Mouse (Mus musculus): Measurements from ENCODE around the gene D430041D05Rik. TPM values are rescaled to one million over a fixed set of nuclear protein-coding genes. Genes with fewer than 3 reads are reported as not detected.

The D430041D05Rik gene
- total RNA-seq, 1 experiment, result 0.54 TPM

- TF ChIP-seq ZNF384 (IDR thresholded peaks at IDR 0.05; ENCODE audit: low read depth, low read length), result no peak
- no peak for TF ChIP-seq ZC3H11A (IDR thresholded peaks at IDR 0.05; ENCODE audit: borderline replicate concordance, low read depth, low read length)
- TF ChIP-seq CHD2 (IDR thresholded peaks at IDR 0.05; ENCODE audit: low read depth, low read length), result no peak
- TF ChIP-seq MAFK (IDR thresholded peaks at IDR 0.05; ENCODE audit: insufficient read depth, low read depth, low read length), result no peak
- no peak for TF ChIP-seq HCFC1 (IDR thresholded peaks at IDR 0.05; ENCODE audit: borderline replicate concordance, insufficient read depth, low read length)
- Histone ChIP-seq H3K9ac (ENCODE audit: insufficient read depth, low read depth, low read length, poor library complexity, severe bottlenecking) (peak overlapping the region; percentile 70; the same call in 1 of the 2 replicates), H3K4me1 (ENCODE audit: control insufficient read depth in 2 of 2, insufficient read depth in 2 of 2, low read length in 2 of 2, poor library complexity in 1 of 2) (peaks cover 3 to 6% of the 10 kb centered on the region in 2 experiments; a peak in 2 of 4 replicates), H3K9me3 (ENCODE audit: control insufficient read depth, insufficient read depth, low read depth, low read length) (0 out of 2 replicates have a peak, but pooled peaks cover 6% of the 10 kb centered on the region), H3K36me3 (ENCODE audit: control insufficient read depth, insufficient read depth, low read length, poor library complexity, severe bottlenecking) (no peaks in the 10 kb centered on the region), H3K4me3 (ENCODE audit: insufficient read depth in 1 of 2, low read depth in 1 of 2, low read length in 2 of 2, poor library complexity in 1 of 2, severe bottlenecking in 1 of 2) (peak overlapping the region; percentile 55 to 61), H3K27ac (ENCODE audit: insufficient read depth, low read depth, low read length, poor library complexity, severe bottlenecking) (peak overlapping the region; percentile 49)
- DNase-seq (ENCODE audit: low read depth, low spot score), result no peak
- in situ Hi-C loops (cut with MboI; ENCODE audit: low sequenced_read_pairs in 2 of 2, unreplicated experiment in 2 of 2), result no loop called here
Measured at GRCm38 (mm10) chr2:104096256-104096655, 314.6 kb downstream of the D430041D05Rik start.

GRCm38 (mm10) chr2:104095741-104096213, 315.0 kb downstream of the D430041D05Rik start, which contains the start of gene Cd59a:
Cd59a (plus strand) TSS chr2:104095801.
- in situ Hi-C loops (cut with MboI; ENCODE audit: low sequenced_read_pairs in 2 of 2, unreplicated experiment in 2 of 2), result no loop called here
- TF ChIP-seq MAFK (IDR thresholded peaks at IDR 0.05; ENCODE audit: insufficient read depth, low read depth, low read length), result no peak
- Histone ChIP-seq H3K27ac (ENCODE audit: insufficient read depth, low read depth, low read length, poor library complexity, severe bottlenecking) (peak within 1 kb of the TSS; percentile 49), H3K4me3 (ENCODE audit: insufficient read depth in 1 of 2, low read depth in 1 of 2, low read length in 2 of 2, poor library complexity in 1 of 2, severe bottlenecking in 1 of 2) (peak within 1 kb of the TSS; percentile 55 to 61), H3K36me3 (ENCODE audit: control insufficient read depth, insufficient read depth, low read length, poor library complexity, severe bottlenecking) (no peaks in the 10 kb centered on the region), H3K9ac (ENCODE audit: insufficient read depth, low read depth, low read length, poor library complexity, severe bottlenecking) (peak within 1 kb of the TSS; percentile 70), H3K4me1 (ENCODE audit: control insufficient read depth in 2 of 2, insufficient read depth in 2 of 2, low read length in 2 of 2, poor library complexity in 1 of 2) (peaks cover 3 to 6% of the 10 kb centered on the region in 2 experiments; a peak in 2 of 4 replicates), H3K9me3 (ENCODE audit: control insufficient read depth, insufficient read depth, low read depth, low read length) (0 out of 2 replicates have a peak, but pooled peaks cover 6% of the 10 kb centered on the region)
- DNase-seq (ENCODE audit: low read depth, low spot score), result peak; percentile 84

- Histone ChIP-seq H3K4me3 (ENCODE audit: insufficient read depth in 1 of 2, low read depth in 1 of 2, low read length in 2 of 2, poor library complexity in 1 of 2, severe bottlenecking in 1 of 2) (no peak overlapping the region), H3K27ac (ENCODE audit: insufficient read depth, low read depth, low read length, poor library complexity, severe bottlenecking) (no peak overlapping the region), H3K9ac (ENCODE audit: insufficient read depth, low read depth, low read length, poor library complexity, severe bottlenecking) (no peak overlapping the region), H3K9me3 (ENCODE audit: control insufficient read depth, insufficient read depth, low read depth, low read length) (0 out of 2 replicates have a peak, but pooled peaks cover 6% of the 10 kb centered on the region), H3K36me3 (ENCODE audit: control insufficient read depth, insufficient read depth, low read length, poor library complexity, severe bottlenecking) (no peaks in the 10 kb centered on the region), H3K4me1 (ENCODE audit: control insufficient read depth in 2 of 2, insufficient read depth in 2 of 2, low read length in 2 of 2, poor library complexity in 1 of 2) (0 out of 4 replicates have a peak, but pooled peaks cover 0 to 4% of the 10 kb centered on the region in 2 experiments)
- TF ChIP-seq ZNF384 (IDR thresholded peaks at IDR 0.05; ENCODE audit: low read depth, low read length), result no peak
- no peak for TF ChIP-seq CHD2 (IDR thresholded peaks at IDR 0.05; ENCODE audit: low read depth, low read length)
- TF ChIP-seq MAFK (IDR thresholded peaks at IDR 0.05; ENCODE audit: insufficient read depth, low read depth, low read length), result no peak
- TF ChIP-seq ZC3H11A (IDR thresholded peaks at IDR 0.05; ENCODE audit: borderline replicate concordance, low read depth, low read length), result no peak
- TF ChIP-seq HCFC1 (IDR thresholded peaks at IDR 0.05; ENCODE audit: borderline replicate concordance, insufficient read depth, low read length), result no peak
- in situ Hi-C loops (cut with MboI; ENCODE audit: low sequenced_read_pairs in 2 of 2, unreplicated experiment in 2 of 2), result no loop called here
- no peak for DNase-seq (ENCODE audit: low read depth, low spot score)
Measured at GRCm38 (mm10) chr2:104093305-104093704, 317.5 kb downstream of the D430041D05Rik start.

Other genes with a start within 250 kb of the D430041D05Rik start
- gene Hipk3, start 83.4 kb upstream of the D430041D05Rik start, total RNA-seq (2012; rRNA removed), result 9.3 and 11.1 TPM in 2 replicates
- 23.3 and 31.8 TPM in 2 replicates for gene Cstf3, start 179.5 kb upstream of the D430041D05Rik start, total RNA-seq (2012; rRNA removed)

Measured in ES-E14 (cell line).